Mouse (Mus musculus) bone marrow macrophage, adult 2 months (primary cell): ENCODE results near the gene Atxn2l. TPM values are rescaled to one million over a fixed set of nuclear protein-coding genes. Genes with fewer than 3 reads are reported as not detected.

Experiments used
- H3K27ac ChIP-seq: 2 replicates; pipeline ENCODE4 v1.5.1; 2012; ENCODE audit warnings: low read depth, low read length; ENCODE audit not compliant: insufficient read depth
- H3K4me1 ChIP-seq: 2 replicates; pipeline ENCODE4 v1.6.1; 2012; ENCODE audit warnings: low read length; ENCODE audit not compliant: control insufficient read depth, insufficient read depth
- H3K4me3 ChIP-seq: 2 replicates; pipeline ENCODE4 v1.5.1; 2012; ENCODE audit warnings: mild to moderate bottlenecking, low read length, moderate library complexity; ENCODE audit not compliant: insufficient read depth
- CTCF ChIP-seq: IDR thresholded peaks from 2 replicates; pipeline ENCODE4 v1.5.1; 2012; ENCODE audit warnings: low read depth, mild to moderate bottlenecking, low read length, moderate library complexity
- POLR2A ChIP-seq: IDR thresholded peaks from 2 replicates; pipeline ENCODE4 v1.6.1; 2012; ENCODE audit warnings: mild to moderate bottlenecking, low read depth, low read length, borderline replicate concordance
- polyA plus RNA-seq: library from polyadenylated mRNA; stranded (reverse); fragments of >200 nt; gene quantifications from 2 replicates; pipeline ENCODE4 v1.2.4, GENCODE M21; 2012; ENCODE audit not compliant: missing spikeins, insufficient read depth, insufficient read length

Atxn2l gene
- polyA plus RNA-seq, 1 experiment, result 128 TPM

- TF ChIP-seq CTCF, result no peak
- Histone ChIP-seq H3K4me3 (no peak overlapping the region), H3K4me1 (peaks cover 13% of the 10 kb centered on the region), H3K27ac (no peak overlapping the region)
Measured at GRCm38 (mm10) chr7:126465246-126466030, 37.8 kb downstream of the Atxn2l start.

- no peak overlapping the region for H3K27ac ChIP-seq
- TF ChIP-seq POLR2A (no peak), CTCF (no peak)
- H3K4me3 ChIP-seq, result no peak overlapping the region
- H3K4me1 ChIP-seq, result peaks cover 9% of the 10 kb centered on the region
Measured at GRCm38 (mm10) chr7:126464836-126465235, 38.4 kb downstream of the Atxn2l start.

- H3K4me3 ChIP-seq, result no peak overlapping the region
- H3K27ac ChIP-seq, result no peak overlapping the region
- TF ChIP-seq CTCF, result no peak
- TF ChIP-seq POLR2A, result no peak
- H3K4me1 ChIP-seq, result peaks cover 7% of the 10 kb centered on the region
Measured at GRCm38 (mm10) chr7:126464121-126464520, 39.1 kb downstream of the Atxn2l start.

- Histone ChIP-seq H3K4me3 (no peak overlapping the region), H3K4me1 (peaks cover 7% of the 10 kb centered on the region)
- TF ChIP-seq CTCF (no peak), POLR2A (no peak)
Measured at GRCm38 (mm10) chr7:126463547-126463946, 39.7 kb downstream of the Atxn2l start.

GRCm38 (mm10) chr7:126463004-126463403, 40.2 kb downstream of the Atxn2l start, which contains the start of gene Atp2a1:
Gene Atp2a1, minus strand, starts transcription at chr7:126463108.
- no peak for TF ChIP-seq CTCF
- TF ChIP-seq POLR2A, result no peak
- Histone ChIP-seq H3K4me1 (peaks cover 7% of the 10 kb centered on the region), H3K27ac (no peak within 1 kb of the TSS), H3K4me3 (no peak within 1 kb of the TSS)

More at GRCm38 (mm10) chr7:126463547-126463946, 39.7 kb downstream of the Atxn2l start:
- no peak overlapping the region for H3K27ac ChIP-seq

GRCm38 (mm10) chr7:126461626-126462025, 41.6 kb downstream of the Atxn2l start:
- TF ChIP-seq POLR2A (no peak), CTCF (no peak)
- no peak overlapping the region for H3K4me3 ChIP-seq
- H3K4me1 ChIP-seq, result peaks cover 7% of the 10 kb centered on the region
- H3K27ac ChIP-seq, result no peak overlapping the region

GRCm38 (mm10) chr7:126460623-126461399, 42.4 kb downstream of the Atxn2l start:
- H3K4me1 ChIP-seq, result peaks cover 7% of the 10 kb centered on the region
- no peak overlapping the region for H3K27ac ChIP-seq
- no peak for TF ChIP-seq CTCF
- no peak for TF ChIP-seq POLR2A
- H3K4me3 ChIP-seq, result no peak overlapping the region

- Histone ChIP-seq H3K27ac (no peak overlapping the region), H3K4me1 (0 out of 2 replicates have a peak, but pooled peaks cover 2% of the 10 kb centered on the region), H3K4me3 (no peak overlapping the region)
- TF ChIP-seq POLR2A (no peak), CTCF (no peak)
Measured at GRCm38 (mm10) chr7:126458844-126459618, 44.2 kb downstream of the Atxn2l start.

GRCm38 (mm10) chr7:126458225-126458624, 45.0 kb downstream of the Atxn2l start:
- TF ChIP-seq POLR2A (no peak), CTCF (no peak)
- H3K4me1 ChIP-seq, result no peaks in the 10 kb centered on the region
- no peak overlapping the region for H3K4me3 ChIP-seq
- H3K27ac ChIP-seq, result no peak overlapping the region
